In the genomic region with DNA sequence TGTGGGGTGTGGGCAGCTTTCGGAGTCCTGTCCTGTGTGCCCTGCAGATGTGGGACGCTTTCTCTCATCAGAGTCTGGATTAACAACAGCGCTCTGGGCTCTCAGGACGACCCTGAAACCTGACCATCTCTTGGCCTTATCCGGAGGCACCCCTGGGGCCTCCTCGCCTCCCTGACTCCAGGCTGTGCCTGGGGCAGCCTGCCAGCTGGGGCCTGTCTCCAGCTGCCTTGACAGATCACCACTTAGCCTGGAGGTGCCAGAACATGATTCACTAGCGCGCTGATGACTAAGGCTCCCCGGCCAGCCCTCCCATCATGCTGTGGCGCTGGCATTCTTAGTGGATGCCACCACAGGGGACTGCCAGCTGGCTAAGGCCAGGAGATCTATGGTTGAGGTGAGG, we compare ENCODE assay signal across 8 mouse cellular contexts. TPM values are rescaled to one million over a fixed set of nuclear protein-coding genes. Genes with fewer than 3 reads are reported as not detected.
DNase-seq lines count a peak whose midpoint lies in the region; ATAC-seq and TF ChIP-seq lines count a peak whose summit lies in the region.

No protein-coding gene starts in this region.

- H3K36me3 ChIP-seq in myocyte (ENCODE audit: control insufficient read depth, insufficient read depth): no peaks in the 10 kb centered on the region

- H3K4me2 ChIP-seq in myocyte (ENCODE audit: low read depth): peak overlapping the region; percentile 49

- no peaks in the 10 kb centered on the region for H3K27me3 ChIP-seq in myocyte (ENCODE audit: control insufficient read depth, insufficient read depth, insufficient read length)

- DNase-seq in adipocyte (ENCODE audit: low spot score): peak; percentile 92
- DNase-seq in embryo, embryonic 10.5 days (ENCODE audit: low spot score): peak; percentile 67
- DNase-seq in heart, adult 9 months (ENCODE audit: low spot score in 2 of 2): peak; percentile 88 to 89
- DNase-seq in kidney, adult 8-10 months: peak; percentile 79 to 80
- peak; percentile 52 for DNase-seq in left cerebral cortex, postnatal 4 days
- DNase-seq in urinary bladder, adult 2 months (ENCODE audit: low spot score): peak; percentile 89

- no peaks in the 10 kb centered on the region for H3K79me2 ChIP-seq in myocyte (ENCODE audit: control insufficient read depth, insufficient read depth)

- intact Hi-C loops in left cerebral cortex, postnatal 4 days (cut with DNase I): no loop called here

- H3K4me3 ChIP-seq in myocyte: no peak overlapping the region

- no peak for TF ChIP-seq POLR2A in myocyte (IDR thresholded peaks at IDR 0.05; ENCODE audit: insufficient read length, low read depth)

- no peak for ATAC-seq in CD4-positive, CD25-positive, alpha-beta regulatory T cell, adult 4 months

- H3ac ChIP-seq in myocyte (ENCODE audit: control insufficient read depth, insufficient read length): no peak overlapping the region

TF ChIP-seq in myocyte, 11 proteins besides CTCF, POLR2A, EP300 and RAD21:
- no peak for TF ChIP-seq POLR2AphosphoS2 (IDR thresholded peaks at IDR 0.05; ENCODE audit: insufficient read length, low read depth)
- peak; percentile 63 to 95 (median 80) for TF ChIP-seq MYOG (IDR thresholded peaks at IDR 0.05; ENCODE audit: control insufficient read depth in 1 of 3, insufficient read depth in 1 of 3, insufficient read length in 2 of 3, low read depth in 2 of 3)
- TF ChIP-seq MAX (IDR thresholded peaks at IDR 0.05; ENCODE audit: low read depth): no peak
- TF ChIP-seq SRF (IDR thresholded peaks at IDR 0.05; ENCODE audit: control insufficient read depth, insufficient read length, low read depth): no peak
- no peak for TF ChIP-seq REST (IDR thresholded peaks at IDR 0.05; ENCODE audit: insufficient read depth, insufficient read length)
- TF ChIP-seq MYOD1 (IDR thresholded peaks at IDR 0.05; ENCODE audit: control insufficient read depth in 1 of 3, insufficient read length in 2 of 3, low read depth in 2 of 3): peak; percentile 58 to 96 (median 94)
- no peak for TF ChIP-seq CEBPB (IDR thresholded peaks at IDR 0.05; ENCODE audit: insufficient read depth, poor library complexity, severe bottlenecking)
- TF ChIP-seq E2F4 (IDR thresholded peaks at IDR 0.05; ENCODE audit: insufficient read depth): no peak
- no peak for TF ChIP-seq USF1 (IDR thresholded peaks at IDR 0.05; ENCODE audit: low read depth)
- peak; percentile 83 for TF ChIP-seq TCF3 (IDR thresholded peaks at IDR 0.05; ENCODE audit: insufficient read length, low read depth)
- TF ChIP-seq TCF12 (IDR thresholded peaks at IDR 0.05; ENCODE audit: insufficient read depth, poor library complexity, severe bottlenecking): peak; percentile 83

RNA-seq across cellular contexts. Expression of a gene that starts 37.1 kb away (rescaled TPM):
- 10 to 100 TPM; 34.7 to 39.7 TPM for total RNA-seq in left cerebral cortex, postnatal 4 days (2021)
- polyA plus RNA-seq in myocyte (2012; fragmentation: generic; extraction: Trizol): 37.1 TPM
- 32.3 and 34.9 TPM in 2 replicates for polyA plus RNA-seq in urinary bladder, adult 2 months (2012; rRNA removed)
- polyA plus RNA-seq in CD4-positive, CD25-positive, alpha-beta regulatory T cell, adult 4 months (2017; shearing (Covaris generic)): 1 to 10 TPM; 2.0 to 4.2 TPM
